Mouse (Mus musculus) neural tube, embryonic 11.5 days (tissue): ENCODE results near the gene Tekt2. TPM values are rescaled to one million over a fixed set of nuclear protein-coding genes. Genes with fewer than 3 reads are reported as not detected.

Experiments
- ATAC-seq: fragments of 200-750 bp; cut with Nextera tagmentation; 2 replicates; pipeline ENCODE4 v1.8.0; 2017; ENCODE audit warnings: moderate number of reproducible peaks, mild to moderate bottlenecking, moderate TSS enrichment, moderate library complexity; ENCODE audit not compliant: insufficient read depth, low FRiP score, low TSS enrichment
- DNase-seq: peaks from one replicate; pipeline ENCODE4 v3.0.0-alpha.2; 2015; ENCODE audit warnings: low spot score
- H3K27ac ChIP-seq: fragments of 300-500 bp; sonication (generic); 2 replicates; pipeline ENCODE4 v1.5.1; 2014; ENCODE audit warnings: low read depth, mild to moderate bottlenecking, low read length
- H3K27me3 ChIP-seq: fragments of 300-500 bp; sonication (generic); 2 replicates; pipeline ENCODE4 v1.6.1; 2014; ENCODE audit warnings: mild to moderate bottlenecking, low read length, mixed read lengths; ENCODE audit not compliant: control insufficient read depth, insufficient read depth
- H3K36me3 ChIP-seq: fragments of 300-500 bp; sonication (generic); 2 replicates; pipeline ENCODE4 v1.6.1; 2014; ENCODE audit warnings: mild to moderate bottlenecking, low read length, moderate library complexity, mixed read lengths; ENCODE audit not compliant: control insufficient read depth, insufficient read depth
- H3K4me1 ChIP-seq: fragments of 300-500 bp; sonication (generic); 2 replicates; pipeline ENCODE4 v1.6.1; 2014; ENCODE audit warnings: low read length, mixed read lengths; ENCODE audit not compliant: control insufficient read depth, insufficient read depth
- H3K4me2 ChIP-seq: fragments of 300-500 bp; sonication (generic); 2 replicates; pipeline ENCODE4 v1.6.1; 2014; ENCODE audit warnings: low read depth, mild to moderate bottlenecking, moderate library complexity
- H3K4me3 ChIP-seq: fragments of 300-500 bp; sonication (generic); 2 replicates; pipeline ENCODE4 v1.5.1; 2014; ENCODE audit warnings: low read depth, low read length
- H3K9ac ChIP-seq: fragments of 300-500 bp; sonication (generic); 2 replicates; pipeline ENCODE4 v1.6.1; 2014; ENCODE audit warnings: mild to moderate bottlenecking, low read length
- H3K9me3 ChIP-seq: fragments of 300-500 bp; sonication (generic); 2 replicates; pipeline ENCODE4 v1.6.1; 2016; ENCODE audit warnings: low read length; ENCODE audit not compliant: control insufficient read depth
- WGBS: fragments of 180-500 bp; shearing (Covaris S2); extraction: QIAGEN DNeasy Blood & Tissue Kit; methylation state at CpG from one replicate; pipeline ENCODE4 v1.1.7; 2014; 5-methylcytosine and 5-hydroxymethylcytosine counted together
- polyA plus RNA-seq: library from polyadenylated mRNA; unstranded; fragments of >200 nt; fragmentation: Nextera tagmentation; extraction: Ambion mirVana; gene quantifications from 2 replicates; pipeline ENCODE4 v1.2.1, GENCODE M21; 2014

Gene Tekt2
- polyA plus RNA-seq, 1 experiment from 2014 or later: 1.2 TPM

DNA sequence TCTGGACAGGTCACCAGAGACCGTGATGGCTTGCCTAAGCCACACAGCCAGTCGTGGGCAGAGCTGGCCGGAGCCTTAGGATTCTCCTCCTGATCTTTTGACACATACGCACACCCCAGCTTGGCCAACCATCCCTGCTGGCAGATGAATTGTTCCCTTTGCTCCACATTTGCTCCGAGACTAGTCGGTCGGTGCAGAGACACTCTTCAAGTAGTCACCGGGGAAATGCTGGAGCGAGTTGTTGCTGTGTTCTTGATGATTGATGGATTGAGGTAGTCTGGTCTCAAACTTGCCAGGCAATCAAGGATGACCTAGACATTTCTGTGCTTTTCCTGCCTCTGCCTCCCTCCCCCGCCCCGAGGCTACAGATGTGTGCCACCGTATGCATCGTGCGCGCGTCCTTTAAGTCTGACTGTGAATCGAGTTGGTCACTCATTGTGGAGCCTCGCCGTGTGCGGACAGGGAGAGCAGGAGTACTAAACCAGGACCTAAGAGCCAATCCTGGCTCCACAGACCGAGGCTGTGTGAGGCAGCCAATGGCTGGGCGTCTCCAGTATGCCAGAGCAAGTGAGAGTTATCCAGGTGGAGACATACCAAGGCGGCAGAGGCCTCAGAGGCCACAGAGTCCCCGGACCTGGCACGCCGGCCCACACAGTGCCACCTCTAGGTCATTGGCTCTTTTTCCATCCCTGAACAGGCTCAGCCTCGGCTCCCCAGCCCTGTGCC, 23.7 kb downstream of the Tekt2 start:
- H3K27ac ChIP-seq: no peak overlapping the region
- no peak for ATAC-seq

DNA sequence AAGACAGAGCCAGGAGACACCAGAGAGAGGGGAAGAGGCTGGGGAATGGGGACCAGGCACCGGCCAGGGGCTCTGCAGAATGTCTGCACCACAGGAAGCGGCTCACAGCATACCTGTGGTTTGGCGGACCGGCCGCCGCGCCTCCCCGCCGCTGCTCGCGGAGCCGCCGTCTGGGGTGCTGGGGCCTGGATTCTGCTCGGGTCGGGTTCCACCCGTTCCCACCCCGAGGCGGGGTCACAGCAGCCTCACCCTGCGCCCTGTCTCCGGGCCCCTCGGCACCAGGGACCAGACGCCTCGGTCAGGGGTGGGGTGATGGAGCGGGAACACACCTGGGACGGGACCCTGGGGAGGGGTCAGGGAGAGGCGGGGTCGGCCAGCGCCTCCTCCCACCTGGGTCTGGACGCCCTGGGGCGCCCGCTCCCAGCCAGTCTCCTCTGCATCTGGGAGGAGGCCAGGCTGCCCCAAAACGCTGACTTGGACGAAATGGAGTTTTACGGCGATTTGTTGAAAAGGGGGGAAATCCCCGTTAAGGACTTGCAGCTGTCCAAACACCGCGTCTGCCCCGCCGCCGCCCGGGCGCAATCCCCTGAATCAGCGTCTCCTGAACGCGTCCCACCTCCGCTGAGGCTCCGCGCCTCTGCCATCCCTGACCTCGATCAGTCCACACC, 24.4 kb downstream of the Tekt2 start:
- Histone ChIP-seq H3K4me2 (peak overlapping the region; percentile 44), H3K27ac (no peak overlapping the region), H3K4me3 (peak overlapping the region; percentile 23), H3K4me1 (peaks cover 16% of the 10 kb centered on the region), H3K36me3 (no peaks in the 10 kb centered on the region), H3K9me3 (no peaks in the 10 kb centered on the region), H3K9ac (no peak overlapping the region), H3K27me3 (peaks cover 57% of the 10 kb centered on the region)
- whole genome bisulfite sequencing: under 1% methylated on average over 45 of the region's 50 CpGs
- no peak for ATAC-seq
- peak; percentile 47 for DNase-seq

More for the DNA sequence above, 23.7 kb downstream of the Tekt2 start:
- Histone ChIP-seq H3K27me3 (peaks cover 52% of the 10 kb centered on the region), H3K9ac (no peak overlapping the region), H3K9me3 (no peaks in the 10 kb centered on the region), H3K36me3 (no peaks in the 10 kb centered on the region), H3K4me1 (peaks cover 14% of the 10 kb centered on the region), H3K4me2 (peak overlapping the region; percentile 44), H3K4me3 (peak overlapping the region; percentile 23)
- DNase-seq: no peak
- WGBS: 3% methylated on average over 27 of the region's 27 CpGs

- Histone ChIP-seq H3K9me3 (no peaks in the 10 kb centered on the region), H3K36me3 (no peaks in the 10 kb centered on the region), H3K4me3 (peak overlapping the region; percentile 20; the same call in 1 of the 2 replicates), H3K4me2 (peak overlapping the region; percentile 48), H3K9ac (peak overlapping the region; percentile 53), H3K27me3 (peaks cover 51% of the 10 kb centered on the region), H3K4me1 (peaks cover 16% of the 10 kb centered on the region), H3K27ac (no peak overlapping the region)
- ATAC-seq: no peak
- DNase-seq: peak; percentile 66
- under 1% methylated on average over 34 of the region's 34 CpGs for WGBS
Measured at GRCm38 (mm10) chr4:126296617-126297101, 28.8 kb downstream of the Tekt2 start.

DNA sequence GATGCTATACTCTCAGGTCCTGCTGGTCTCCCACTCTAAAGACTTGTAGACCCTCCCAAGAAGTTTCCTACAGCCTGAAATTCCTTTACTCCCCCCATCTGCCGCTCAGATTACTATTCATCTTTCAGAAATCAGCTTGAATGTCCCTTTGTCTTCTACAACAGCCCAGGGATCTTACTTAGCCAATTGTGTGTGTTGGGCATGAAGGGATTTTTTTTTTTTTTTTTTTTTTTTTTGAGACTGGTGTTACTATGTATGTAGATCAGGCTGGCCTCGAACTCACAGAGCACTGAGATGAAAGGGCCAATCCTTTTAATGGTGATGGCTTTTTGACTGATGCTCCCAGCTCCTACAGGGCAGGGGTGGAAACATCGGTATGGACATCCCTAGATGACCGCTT, 29.6 kb downstream of the Tekt2 start:
- H3K27ac ChIP-seq: no peak overlapping the region
- H3K27me3 ChIP-seq: peaks cover 44% of the 10 kb centered on the region
- peaks cover 9% of the 10 kb centered on the region for H3K4me1 ChIP-seq
- no peaks in the 10 kb centered on the region for H3K9me3 ChIP-seq
- no peaks in the 10 kb centered on the region for H3K36me3 ChIP-seq
- DNase-seq: no peak
- H3K9ac ChIP-seq: no peak overlapping the region
- no peak overlapping the region for H3K4me2 ChIP-seq
- no peak for ATAC-seq
- WGBS: 33% methylated on average over 4 of the region's 4 CpGs
- H3K4me3 ChIP-seq: no peak overlapping the region

GRCm38 (mm10) chr4:126295152-126295551, 30.3 kb downstream of the Tekt2 start:
- Histone ChIP-seq H3K36me3 (no peaks in the 10 kb centered on the region), H3K4me2 (no peak overlapping the region), H3K9ac (no peak overlapping the region), H3K27ac (no peak overlapping the region), H3K4me3 (no peak overlapping the region), H3K27me3 (peaks cover 36% of the 10 kb centered on the region), H3K9me3 (no peaks in the 10 kb centered on the region), H3K4me1 (peaks cover 7% of the 10 kb centered on the region)
- ATAC-seq (no peak), DNase-seq (no peak)
- WGBS: 74% methylated on average over 6 of the region's 6 CpGs

- H3K4me1 ChIP-seq: 0 out of 2 replicates have a peak, but pooled peaks cover 5% of the 10 kb centered on the region
- H3K4me2 ChIP-seq: no peak overlapping the region
- no peak overlapping the region for H3K9ac ChIP-seq
- no peaks in the 10 kb centered on the region for H3K36me3 ChIP-seq
- 49% methylated on average over 11 of the region's 13 CpGs for WGBS
- no peak overlapping the region for H3K4me3 ChIP-seq
- DNase-seq (no peak), ATAC-seq (no peak)
- H3K27me3 ChIP-seq: peaks cover 33% of the 10 kb centered on the region
- no peak overlapping the region for H3K27ac ChIP-seq
- no peaks in the 10 kb centered on the region for H3K9me3 ChIP-seq
Measured at GRCm38 (mm10) chr4:126291196-126291595, 34.3 kb downstream of the Tekt2 start.

DNA sequence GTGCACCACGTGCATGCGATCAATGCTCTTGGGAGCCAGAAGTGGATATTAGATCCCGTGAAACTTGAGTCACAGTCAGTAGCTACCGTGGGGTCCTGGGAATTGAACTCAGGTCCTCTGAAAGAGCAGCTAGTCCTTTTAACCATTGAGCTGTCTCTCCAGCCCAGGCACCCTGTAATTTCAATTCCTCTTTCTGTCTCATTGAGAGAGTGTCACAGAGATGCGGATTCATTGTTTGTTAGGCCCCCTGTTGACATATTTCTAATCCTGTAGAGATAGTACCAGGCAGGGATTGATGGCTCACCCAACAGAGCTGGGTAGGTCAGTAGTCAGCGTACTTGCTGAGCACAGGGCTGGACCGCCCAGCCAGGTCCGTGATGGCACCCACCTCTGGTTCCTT, 35.2 kb downstream of the Tekt2 start:
- H3K27ac ChIP-seq: no peak overlapping the region
- no peaks in the 10 kb centered on the region for H3K9me3 ChIP-seq
- H3K36me3 ChIP-seq: no peaks in the 10 kb centered on the region
- WGBS: 87% methylated on average over 8 of the region's 8 CpGs
- H3K9ac ChIP-seq: no peak overlapping the region
- no peak overlapping the region for H3K4me3 ChIP-seq
- ATAC-seq (no peak), DNase-seq (no peak)
- H3K4me1 ChIP-seq: 0 out of 2 replicates have a peak, but pooled peaks cover 5% of the 10 kb centered on the region
- H3K27me3 ChIP-seq: peaks cover 32% of the 10 kb centered on the region
- H3K4me2 ChIP-seq: no peak overlapping the region

- Histone ChIP-seq H3K9ac (no peak overlapping the region), H3K4me3 (no peak overlapping the region), H3K4me1 (0 out of 2 replicates have a peak, but pooled peaks cover 5% of the 10 kb centered on the region), H3K9me3 (no peaks in the 10 kb centered on the region), H3K27ac (no peak overlapping the region), H3K36me3 (no peaks in the 10 kb centered on the region), H3K4me2 (no peak overlapping the region), H3K27me3 (peaks cover 32% of the 10 kb centered on the region)
- DNase-seq: no peak
- 44% methylated on average over 17 of the region's 17 CpGs for WGBS
- no peak for ATAC-seq
Measured at GRCm38 (mm10) chr4:126288085-126288666, 37.3 kb downstream of the Tekt2 start.
